Mouse (Mus musculus) intestine, postnatal 0 days (tissue): ENCODE measurements at regions not wholly inside any gene's neighbourhood (a gene's known extent, or its start where the extent isn't known, plus 50 kb on each side); places are given as distances from the start of the nearest gene placed in this dataset.

Experiments used
- ATAC-seq: fragments of 200-750 bp; cut with Nextera tagmentation; 2 replicates; pipeline ENCODE4 v1.8.0; 2017; ENCODE audit warnings: mild to moderate bottlenecking, moderate TSS enrichment, moderate library complexity
- H3K27ac ChIP-seq: fragments of 300-500 bp; sonication (generic); 2 replicates; pipeline ENCODE4 v1.5.1; 2014; ENCODE audit warnings: mild to moderate bottlenecking, low read depth, low read length, moderate library complexity
- H3K27me3 ChIP-seq: fragments of 300-500 bp; sonication (generic); replicated peaks from 2 replicates; pipeline ENCODE4 v1.6.1; 2014; ENCODE audit warnings: low read length, mixed read lengths; ENCODE audit not compliant: control insufficient read depth, insufficient read depth
- H3K36me3 ChIP-seq: fragments of 300-500 bp; sonication (generic); 2 replicates; pipeline ENCODE4 v1.6.1; 2014; ENCODE audit warnings: mild to moderate bottlenecking, moderate library complexity; ENCODE audit not compliant: control insufficient read depth, insufficient read depth
- H3K4me1 ChIP-seq: fragments of 300-500 bp; sonication (generic); replicated peaks from 2 replicates; pipeline ENCODE4 v1.6.1; 2014; ENCODE audit warnings: antibody characterized with exemption, low read length, mixed read lengths; ENCODE audit not compliant: control insufficient read depth, insufficient read depth
- H3K4me2 ChIP-seq: fragments of 300-500 bp; sonication (generic); replicated peaks from 2 replicates; pipeline ENCODE4 v1.6.1; 2014; ENCODE audit warnings: low read depth, mild to moderate bottlenecking, moderate library complexity
- H3K4me3 ChIP-seq: fragments of 300-500 bp; sonication (generic); 2 replicates; pipeline ENCODE4 v1.5.1; 2014; ENCODE audit warnings: low read depth, low read length
- H3K9ac ChIP-seq: fragments of 300-500 bp; sonication (generic); 2 replicates; pipeline ENCODE4 v1.6.1; 2014; ENCODE audit warnings: mild to moderate bottlenecking, low read depth, low read length
- H3K9me3 ChIP-seq: fragments of 300-500 bp; sonication (generic); 2 replicates; pipeline ENCODE4 v1.6.1; 2016; ENCODE audit warnings: mixed run types; ENCODE audit not compliant: control insufficient read depth
- CTCF ChIP-seq: sonication (generic); IDR thresholded peaks from 2 replicates; pipeline ENCODE4 v1.5.1; 2016; ENCODE audit warnings: low read depth, mild to moderate bottlenecking, control low read depth, antibody characterized with exemption, moderate library complexity
- WGBS: fragments of 180-500 bp; shearing (Covaris S2); extraction: QIAGEN DNeasy Blood & Tissue Kit; methylation state at CpG from one replicate; pipeline ENCODE4 v1.1.7; 2014; 5-methylcytosine and 5-hydroxymethylcytosine counted together

DNA sequence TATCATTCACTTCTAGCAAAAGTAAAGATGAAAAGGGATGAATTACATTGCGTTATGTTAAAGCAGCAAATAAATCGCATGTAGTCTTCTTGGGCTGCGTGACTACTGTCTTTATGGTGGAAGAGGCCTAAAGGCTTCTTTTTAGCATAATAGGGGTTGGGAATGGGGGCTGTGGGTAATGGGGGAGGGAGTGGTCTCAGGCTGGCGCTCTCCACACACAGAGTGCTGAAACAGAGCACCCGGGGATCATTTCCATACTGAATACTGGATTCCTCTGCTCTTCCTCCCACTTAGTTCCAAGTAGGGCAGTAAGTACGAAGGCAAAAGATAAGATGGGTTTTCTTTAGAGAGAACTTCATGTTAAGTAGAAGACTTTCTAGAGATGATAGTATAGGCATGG, 287.1 kb downstream of the Sv2b start:
- ATAC-seq = no peak
- Histone ChIP-seq H3K27ac (no peak overlapping the region), H3K9ac (no peak overlapping the region), H3K4me3 (no peak overlapping the region), H3K27me3 (no peaks in the 10 kb centered on the region), H3K4me1 (no peaks in the 10 kb centered on the region), H3K36me3 (no peaks in the 10 kb centered on the region), H3K9me3 (no peaks in the 10 kb centered on the region), H3K4me2 (no peak overlapping the region)
- 54% methylated on average over 6 of the region's 6 CpGs for WGBS
- TF ChIP-seq CTCF = no peak

DNA sequence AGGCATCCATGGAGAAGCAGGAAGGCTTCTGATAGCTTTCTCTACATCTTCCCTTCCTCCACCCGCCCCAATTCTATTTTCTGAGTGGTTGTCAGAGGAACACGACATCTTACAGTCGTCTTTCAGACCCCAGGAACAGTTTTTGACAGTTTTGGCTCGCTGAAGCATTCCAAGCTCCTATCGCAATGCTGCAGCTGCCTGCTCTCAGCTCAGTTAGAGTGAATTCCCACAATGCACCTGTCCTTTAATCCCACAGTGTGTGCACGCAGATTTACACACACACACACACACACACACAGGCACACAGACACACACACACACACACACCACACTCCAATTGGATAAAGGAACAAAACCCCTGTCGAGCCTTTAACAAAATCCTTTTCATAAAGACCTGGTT, 290.4 kb downstream of the Sv2b start:
- H3K4me2 ChIP-seq = no peak overlapping the region
- no peak for TF ChIP-seq CTCF
- no peaks in the 10 kb centered on the region for H3K4me1 ChIP-seq
- no peak overlapping the region for H3K27ac ChIP-seq
- no peak for ATAC-seq
- 58% methylated on average over 7 of the region's 7 CpGs for WGBS
- H3K4me3 ChIP-seq = no peak overlapping the region
- H3K36me3 ChIP-seq = no peaks in the 10 kb centered on the region
- no peak overlapping the region for H3K9ac ChIP-seq
- H3K27me3 ChIP-seq = no peaks in the 10 kb centered on the region
- H3K9me3 ChIP-seq = no peaks in the 10 kb centered on the region

DNA sequence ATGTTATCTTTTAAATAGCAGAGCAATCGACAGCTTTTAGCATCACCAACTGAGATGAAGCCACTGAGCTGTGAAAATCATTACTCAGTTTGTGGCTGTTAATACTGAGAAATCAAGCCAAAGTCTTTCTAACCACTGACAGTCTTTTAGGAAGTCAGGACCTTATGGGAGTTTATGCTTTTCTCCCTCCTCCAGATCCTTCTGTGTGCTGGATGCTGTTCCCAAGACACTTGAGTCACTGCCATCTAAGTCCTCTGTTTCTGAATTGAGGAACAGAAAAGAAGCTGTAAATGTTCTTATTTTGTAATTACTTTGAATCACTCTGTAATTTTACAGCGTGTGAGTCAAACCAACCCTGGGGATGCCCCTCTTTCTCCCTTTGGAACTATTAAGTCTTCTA, 300.6 kb downstream of the Sv2b start:
- Histone ChIP-seq H3K27me3 (no peaks in the 10 kb centered on the region), H3K27ac (no peak overlapping the region), H3K4me1 (no peaks in the 10 kb centered on the region), H3K36me3 (no peaks in the 10 kb centered on the region), H3K4me2 (no peak overlapping the region), H3K9me3 (no peaks in the 10 kb centered on the region), H3K4me3 (no peak overlapping the region), H3K9ac (no peak overlapping the region)
- ATAC-seq = no peak
- WGBS = 78% methylated on average over 2 of the region's 2 CpGs
- TF ChIP-seq CTCF = no peak

DNA sequence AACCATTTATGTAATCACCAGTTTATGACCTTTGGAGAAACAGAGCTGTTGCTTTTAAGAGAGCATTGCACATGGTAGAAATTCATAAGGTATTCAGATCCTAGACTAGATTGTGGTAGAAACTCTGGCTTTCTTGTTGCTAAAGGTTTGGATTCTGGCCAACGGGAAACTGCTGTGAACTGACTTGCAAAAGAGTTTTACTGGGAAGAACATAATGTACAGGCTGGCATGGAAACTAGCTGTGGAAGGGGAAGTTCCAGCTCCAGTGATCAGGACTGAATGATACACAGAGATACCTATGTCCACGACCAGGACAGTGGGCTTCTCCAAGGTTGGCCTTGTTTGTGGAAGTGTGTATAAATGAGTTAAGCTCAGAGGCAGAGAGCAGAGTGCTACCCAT, 318.9 kb downstream of the Sv2b start:
- H3K36me3 ChIP-seq = no peaks in the 10 kb centered on the region
- WGBS = 68% methylated on average over 2 of the region's 2 CpGs
- no peaks in the 10 kb centered on the region for H3K4me1 ChIP-seq
- no peak for ATAC-seq
- TF ChIP-seq CTCF = no peak
- no peaks in the 10 kb centered on the region for H3K27me3 ChIP-seq
- H3K4me3 ChIP-seq = no peak overlapping the region
- H3K9me3 ChIP-seq = no peaks in the 10 kb centered on the region
- no peak overlapping the region for H3K9ac ChIP-seq
- no peak overlapping the region for H3K27ac ChIP-seq
- H3K4me2 ChIP-seq = no peak overlapping the region

DNA sequence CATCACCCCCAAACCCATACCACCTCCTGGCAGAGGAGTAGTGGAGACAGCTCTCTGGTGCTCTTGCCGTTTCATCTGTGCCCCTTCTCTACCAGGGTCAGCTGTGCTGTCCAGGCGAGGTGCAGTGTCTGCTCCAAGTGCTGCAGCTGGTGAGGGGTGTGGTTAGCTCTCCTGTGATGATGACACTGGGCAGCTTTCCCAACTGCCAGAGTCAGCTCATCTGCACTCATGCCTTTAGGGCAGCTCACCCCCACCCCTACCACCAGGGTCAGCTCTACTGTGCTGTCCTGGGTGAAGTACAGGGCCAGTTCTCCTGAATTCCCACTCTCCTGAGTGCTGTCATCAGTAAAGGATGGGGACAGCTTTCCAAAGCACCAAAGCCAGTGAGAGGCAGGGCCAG, 329.6 kb downstream of the Sv2b start:
- Histone ChIP-seq H3K4me2 (no peak overlapping the region), H3K4me1 (no peaks in the 10 kb centered on the region), H3K27me3 (no peaks in the 10 kb centered on the region), H3K9ac (no peak overlapping the region), H3K4me3 (no peak overlapping the region), H3K36me3 (no peaks in the 10 kb centered on the region), H3K27ac (no peak overlapping the region), H3K9me3 (no peaks in the 10 kb centered on the region)
- WGBS = 49% methylated on average over 2 of the region's 2 CpGs
- TF ChIP-seq CTCF = no peak
- no peak for ATAC-seq

DNA sequence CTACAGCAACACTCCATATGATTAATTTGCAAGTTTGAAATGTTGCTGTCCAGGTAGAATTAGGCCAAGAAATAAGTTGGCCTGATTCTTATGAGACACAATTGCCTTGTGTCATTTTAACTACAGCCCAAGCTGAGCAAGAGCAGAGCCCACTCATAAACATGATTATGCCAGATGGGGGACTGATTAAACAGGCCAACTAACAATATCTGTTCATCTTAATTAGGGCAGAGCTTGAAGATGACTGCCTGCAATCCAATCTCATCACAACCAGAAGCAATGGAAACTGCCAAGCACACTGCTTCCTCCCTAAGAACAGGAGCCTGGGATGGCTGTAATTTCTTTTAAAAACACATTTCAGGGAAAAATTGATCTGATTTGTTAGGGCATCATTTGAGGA, 333.1 kb downstream of the Sv2b start:
- H3K27me3 ChIP-seq = no peaks in the 10 kb centered on the region
- no peak for TF ChIP-seq CTCF
- no peak overlapping the region for H3K4me3 ChIP-seq
- no peak for ATAC-seq
- no peaks in the 10 kb centered on the region for H3K4me1 ChIP-seq
- H3K9ac ChIP-seq = no peak overlapping the region
- no peak overlapping the region for H3K27ac ChIP-seq
- no peaks in the 10 kb centered on the region for H3K36me3 ChIP-seq
- H3K9me3 ChIP-seq = no peaks in the 10 kb centered on the region
- no peak overlapping the region for H3K4me2 ChIP-seq

DNA sequence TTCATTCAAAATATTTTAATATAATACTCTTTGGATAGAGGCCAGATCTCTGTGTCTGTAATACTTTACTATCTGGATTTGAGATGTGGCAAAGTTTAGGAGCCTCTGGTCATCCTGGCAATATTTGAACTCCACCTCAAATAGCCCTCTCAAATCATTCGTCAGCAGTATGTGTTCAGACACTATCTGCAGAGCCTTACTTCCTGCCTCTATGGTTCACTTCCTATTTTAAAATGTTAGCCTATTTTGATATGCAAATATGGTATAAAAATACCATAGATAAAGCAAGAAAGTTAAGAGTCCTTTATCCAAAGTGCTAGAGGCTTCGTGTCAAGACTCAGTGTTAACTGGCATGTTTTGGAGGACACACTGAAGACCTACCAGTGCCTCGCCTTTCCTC, 334.6 kb downstream of the Sv2b start:
- no peaks in the 10 kb centered on the region for H3K36me3 ChIP-seq
- no peaks in the 10 kb centered on the region for H3K4me1 ChIP-seq
- no peak for TF ChIP-seq CTCF
- no peak overlapping the region for H3K27ac ChIP-seq
- ATAC-seq = no peak
- H3K4me3 ChIP-seq = no peak overlapping the region
- H3K4me2 ChIP-seq = no peak overlapping the region
- H3K9ac ChIP-seq = no peak overlapping the region
- no peaks in the 10 kb centered on the region for H3K9me3 ChIP-seq
- WGBS = 78% methylated on average over 3 of the region's 3 CpGs
- H3K27me3 ChIP-seq = no peaks in the 10 kb centered on the region
